Mouse (Mus musculus) common myeloid progenitor, adult 5-6 weeks (primary cell): ENCODE measurements around the gene Tex2. TPM values are rescaled to one million over a fixed set of nuclear protein-coding genes. Genes with fewer than 3 reads are reported as not detected.
"Not testable (repeated sequence)": the region's sequence is repeated elsewhere in the genome, so short reads cannot be mapped to it uniquely, and the experiment has no call there.

Source experiments
- ATAC-seq: replicated peaks from 2 replicates; pipeline ENCODE4 v1.8.0; 2016; ENCODE audit warnings: low read depth, mild to moderate bottlenecking, moderate TSS enrichment, inconsistent platforms; ENCODE audit not compliant: poor library complexity, severe bottlenecking
- total RNA-seq: library from RNA; stranded (forward); fragments of 200-1000, 187-1606 nt; gene quantifications from 2 replicates; pipeline ENCODE4 v1.2.3, GENCODE M21; 2017

Gene Tex2
- total RNA-seq, 1 experiment from 2014 or later, result 54.8 TPM

DNA sequence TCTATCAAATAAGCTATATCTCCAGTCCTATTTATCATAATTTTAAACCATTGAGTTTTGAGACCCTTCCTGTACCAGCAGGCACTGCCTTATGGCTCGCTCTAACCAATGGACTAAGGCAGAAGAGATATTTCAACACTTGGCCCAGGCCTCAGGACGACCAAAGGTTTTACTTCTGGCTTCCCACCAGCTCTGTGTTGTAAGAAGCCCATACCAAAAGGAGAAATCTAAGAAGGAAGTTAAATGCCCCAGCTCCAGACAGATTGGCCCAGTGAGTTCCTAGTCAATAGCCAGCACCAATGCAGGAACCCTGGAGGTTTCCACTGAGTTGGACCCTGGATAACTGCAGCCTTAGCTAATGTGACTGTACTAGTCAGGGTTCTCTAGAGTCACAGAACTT, 10.4 kb upstream of the Tex2 start:
- peak; percentile 40 for ATAC-seq

DNA sequence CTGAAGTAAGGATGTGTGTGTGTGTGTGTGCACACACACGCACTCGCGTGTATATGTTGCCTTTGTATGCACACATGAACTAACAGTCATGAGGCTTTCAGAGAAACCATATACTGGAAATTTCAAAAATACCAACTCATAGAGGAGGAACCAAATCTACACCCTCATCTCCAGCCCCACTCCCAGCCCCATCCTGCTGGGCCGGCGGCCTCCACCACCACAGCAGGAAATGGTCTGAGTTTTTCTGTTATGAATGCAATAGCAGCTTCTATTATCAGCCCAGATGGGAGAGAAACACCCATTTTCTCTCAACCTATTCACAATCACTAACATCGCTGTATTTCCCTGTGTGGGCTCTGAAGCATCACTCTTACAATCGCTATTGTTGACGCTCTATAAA, 8.8 kb upstream of the Tex2 start:
- ATAC-seq, result peak; percentile 75

DNA sequence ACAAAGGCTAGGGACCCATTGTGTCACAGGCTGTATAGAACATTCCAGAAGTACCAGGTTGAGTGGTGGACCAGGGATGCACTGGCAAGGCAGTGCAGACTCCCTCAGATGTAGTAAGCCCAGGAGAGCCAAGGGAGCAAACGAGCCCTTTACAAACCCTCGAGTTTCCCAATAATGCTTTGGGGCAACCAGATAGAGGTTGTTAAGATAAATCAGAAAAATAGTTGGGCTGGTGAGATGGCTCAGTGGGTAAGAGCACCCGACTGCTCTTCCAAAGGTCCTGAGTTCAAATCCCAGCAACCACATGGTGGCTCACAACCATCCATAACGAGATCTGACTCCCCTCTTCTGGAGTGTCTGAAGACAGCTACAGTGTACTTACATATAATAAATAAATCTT, 5.5 kb upstream of the Tex2 start:
- ATAC-seq, result not testable (repeated sequence)

DNA sequence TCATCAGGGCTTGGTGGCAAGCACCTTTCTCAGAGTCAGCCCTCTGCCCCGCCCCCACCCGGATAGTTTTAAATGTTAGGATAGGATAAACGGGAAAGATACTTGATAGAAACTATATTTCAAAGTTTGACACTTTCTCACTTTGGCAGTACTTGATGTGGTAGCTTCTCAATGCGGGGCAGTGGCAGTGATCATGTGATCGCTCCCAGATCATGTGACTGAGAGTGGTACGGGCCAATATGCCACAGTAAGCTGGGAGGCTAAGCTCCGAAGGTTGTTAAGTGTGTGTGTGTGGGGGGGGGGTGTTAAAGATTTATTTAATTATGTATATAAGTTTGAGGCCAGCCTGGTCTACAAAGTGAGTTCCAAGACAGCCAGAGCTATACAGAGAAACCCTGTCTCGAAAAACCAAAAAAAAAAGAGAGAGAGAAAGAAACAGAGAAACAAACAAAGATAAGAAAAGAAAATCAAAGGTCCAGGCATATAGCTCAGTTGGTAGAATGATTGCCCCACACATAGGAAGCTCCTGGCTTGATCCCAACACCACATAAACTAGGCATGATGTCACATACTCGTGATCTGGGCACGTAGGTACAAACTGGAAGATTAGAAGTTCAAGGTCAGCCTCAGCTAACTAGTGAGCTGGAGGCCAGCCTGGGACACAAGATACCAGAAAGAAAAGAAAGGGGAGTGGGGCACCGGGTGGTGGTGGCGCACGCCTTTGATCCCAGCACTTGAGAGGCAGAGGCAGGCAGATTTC, 4.8 kb upstream of the Tex2 start:
- ATAC-seq, result no peak

DNA sequence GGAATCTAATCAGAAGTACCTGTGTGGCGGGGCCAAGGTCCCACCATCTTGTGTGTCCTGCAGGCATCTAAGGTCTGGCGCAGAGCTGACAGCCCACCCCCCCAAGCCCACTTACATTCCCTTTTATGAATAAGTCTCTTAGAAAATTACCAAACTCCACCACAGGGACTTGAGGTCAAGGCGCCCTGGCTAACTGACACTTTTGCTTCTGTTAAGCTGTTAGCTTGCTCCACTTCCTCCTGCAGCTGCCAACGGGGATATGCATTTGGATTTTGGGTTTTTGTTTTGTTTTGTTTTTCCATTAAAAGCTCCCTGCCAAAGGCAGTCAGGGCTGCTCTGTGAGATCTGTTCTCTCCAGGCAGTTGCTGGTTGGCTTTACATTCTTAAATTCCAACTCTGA, 2.3 kb upstream of the Tex2 start:
- no peak for ATAC-seq

DNA sequence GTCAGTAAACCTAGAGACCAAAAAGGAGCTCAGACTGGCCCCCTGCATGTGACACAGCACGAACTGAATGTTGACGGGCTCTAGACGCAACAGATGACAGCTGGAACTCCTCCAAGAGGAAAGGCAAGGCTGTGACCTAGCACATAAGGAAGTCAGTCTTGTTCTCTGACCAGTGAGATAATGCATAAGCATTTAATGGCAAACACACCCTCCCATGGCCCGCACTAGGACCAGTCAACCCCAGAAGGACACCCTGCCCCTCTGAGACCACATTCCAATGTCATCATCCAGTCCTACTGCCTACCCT, 1.1 kb upstream of the Tex2 start:
- peak; percentile 24 for ATAC-seq

DNA sequence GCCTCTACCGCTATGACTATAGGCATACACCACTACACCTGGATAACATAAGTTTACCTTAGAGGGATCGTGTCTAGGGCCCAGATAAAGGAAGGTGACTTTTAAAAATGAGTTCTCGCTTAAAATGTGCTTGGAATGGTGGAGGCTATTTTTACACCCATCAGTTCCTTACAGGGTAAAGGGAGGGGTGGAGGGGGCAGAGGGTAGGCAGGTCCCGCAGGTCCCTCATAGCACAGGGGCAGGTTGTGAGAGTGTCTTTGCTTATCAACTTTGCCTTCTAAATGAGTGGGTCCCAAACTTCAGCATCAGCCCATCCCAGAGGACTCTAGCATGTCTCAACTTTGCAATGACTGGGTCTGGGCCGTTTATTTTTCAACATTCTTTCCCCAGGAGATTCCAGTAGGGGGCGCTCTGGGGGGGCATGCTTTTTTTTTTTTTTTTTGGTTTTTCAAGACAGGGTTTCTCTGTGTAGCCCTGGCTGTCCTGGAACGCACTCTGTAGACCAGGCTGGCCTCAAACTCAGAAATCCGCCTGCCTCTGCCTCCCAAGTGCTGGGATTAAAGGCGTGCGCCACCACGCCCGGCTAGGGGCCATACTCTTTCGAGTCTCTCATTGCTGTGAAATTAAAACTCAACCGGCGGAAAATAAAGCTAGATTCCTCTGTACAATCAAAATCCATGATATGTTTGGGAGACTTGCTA, 565 bp upstream of the Tex2 start:
- ATAC-seq, result no peak

DNA sequence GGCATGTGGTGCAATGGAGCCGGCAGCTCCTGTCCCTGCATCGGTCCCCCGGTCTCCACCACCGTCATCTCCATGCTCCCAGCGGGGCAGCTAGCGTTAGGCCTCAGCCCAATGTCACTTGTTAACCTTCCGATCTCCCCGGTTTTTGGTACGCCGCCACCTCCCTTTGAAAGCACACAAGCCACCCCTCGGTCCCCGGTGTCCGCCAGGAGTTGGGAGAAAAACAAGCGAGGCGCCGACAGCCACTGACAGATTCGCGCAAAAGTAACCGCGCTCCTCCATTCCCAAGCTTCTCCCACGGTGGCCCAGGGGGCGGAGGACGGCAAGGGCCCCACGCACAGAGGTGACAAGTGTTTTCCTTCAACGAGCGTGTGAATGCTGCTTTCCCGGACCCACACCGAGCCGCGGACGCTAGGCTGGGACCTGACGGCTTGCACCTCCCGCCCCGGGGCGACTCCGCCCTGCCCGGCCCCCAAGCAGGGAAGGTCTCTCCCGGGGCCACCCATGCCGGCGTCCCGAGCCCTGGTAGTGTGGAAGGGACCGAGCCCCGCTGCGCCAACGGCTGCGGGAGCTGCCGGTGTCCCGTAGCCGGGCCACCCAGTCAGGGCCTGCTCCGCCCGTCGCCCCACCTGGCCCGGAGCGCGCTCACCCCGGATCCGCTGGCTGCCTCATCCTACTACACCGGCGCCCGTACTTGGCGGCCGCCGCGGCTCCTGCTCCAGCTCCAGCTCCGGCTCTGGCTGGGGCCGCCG, 838 bp downstream of the Tex2 start:
- ATAC-seq, result peak; percentile 5; the same call in 1 of the 2 replicates

DNA sequence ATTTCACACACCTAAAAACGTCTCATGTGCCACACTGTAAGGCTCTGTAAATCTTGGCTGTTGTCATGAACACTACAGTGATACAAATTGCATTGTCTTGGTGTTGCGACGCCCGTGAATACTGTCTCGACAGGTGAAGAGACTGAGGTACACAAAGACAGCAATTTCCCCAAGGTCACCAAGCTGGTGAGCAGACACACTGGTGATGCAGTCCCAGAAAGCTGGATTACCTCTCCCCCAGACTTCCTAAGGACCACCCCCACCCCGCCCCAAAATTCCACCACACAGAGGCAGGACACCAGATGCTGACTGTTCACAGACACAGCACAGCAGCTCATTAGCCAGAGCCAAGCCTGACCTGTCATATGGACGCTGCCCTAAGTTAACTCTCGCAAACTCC, 3.5 kb downstream of the Tex2 start:
- ATAC-seq, result no peak

DNA sequence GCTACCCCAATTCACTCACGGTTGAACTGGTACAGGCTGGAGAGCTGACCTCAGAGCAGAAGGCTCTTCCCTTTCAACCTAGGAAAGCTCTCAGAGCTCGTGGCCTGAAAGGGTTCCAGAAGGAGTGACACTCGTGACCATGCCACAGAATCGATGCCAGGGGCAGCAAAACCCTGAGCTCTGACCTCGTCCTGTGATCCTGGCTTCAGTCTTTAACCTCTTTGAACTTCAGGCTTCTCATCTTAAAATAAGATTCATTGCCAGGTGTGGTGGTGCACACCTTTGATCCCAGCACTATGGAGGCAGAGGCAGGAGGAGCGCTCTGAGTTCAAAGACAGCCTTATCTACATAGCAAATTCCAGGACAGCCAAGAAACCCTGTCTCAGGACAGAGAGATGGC, 5.9 kb downstream of the Tex2 start:
- ATAC-seq, result no peak

DNA sequence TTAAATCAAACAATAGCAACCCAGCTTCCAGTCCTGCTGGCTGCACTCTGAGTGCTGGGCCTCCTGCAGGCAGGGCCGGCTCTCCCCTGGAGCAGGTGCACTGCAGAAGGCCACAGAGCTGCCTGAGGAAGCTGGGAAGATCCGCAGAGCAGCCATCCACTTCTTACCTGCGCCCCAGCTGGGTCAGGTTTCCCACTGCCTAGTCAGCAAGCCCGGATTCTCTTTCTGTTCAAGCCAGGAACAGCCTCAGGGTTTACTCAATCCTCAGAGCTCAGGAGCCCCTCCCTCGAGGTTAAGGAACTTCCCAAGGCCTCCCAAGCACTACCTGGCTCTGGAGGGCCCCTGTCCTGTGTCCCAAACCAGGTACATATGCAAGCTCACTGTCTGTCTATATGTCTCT, 7.2 kb downstream of the Tex2 start:
- ATAC-seq, result no peak

DNA sequence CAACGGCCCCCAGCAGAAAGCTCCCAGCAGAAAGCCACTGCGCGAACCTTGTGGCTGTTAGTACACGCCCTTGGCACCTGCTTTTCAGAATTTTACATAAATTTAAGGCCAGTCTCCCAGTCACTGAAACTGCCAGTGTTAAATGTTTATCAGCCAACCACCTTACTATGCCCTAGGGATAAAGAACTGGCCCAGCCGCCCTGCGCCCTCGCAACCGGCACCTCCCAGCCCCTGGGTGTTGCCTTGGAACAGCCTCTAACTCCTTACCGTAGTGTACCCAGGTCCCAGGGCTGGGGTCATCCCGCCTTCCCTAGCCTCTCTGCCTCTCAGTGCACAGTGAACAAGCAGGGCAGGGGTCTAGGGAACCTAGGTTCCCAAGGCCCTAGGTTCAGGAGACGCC, 10.0 kb downstream of the Tex2 start:
- no peak; the same call in 1 of the 2 replicates for ATAC-seq

DNA sequence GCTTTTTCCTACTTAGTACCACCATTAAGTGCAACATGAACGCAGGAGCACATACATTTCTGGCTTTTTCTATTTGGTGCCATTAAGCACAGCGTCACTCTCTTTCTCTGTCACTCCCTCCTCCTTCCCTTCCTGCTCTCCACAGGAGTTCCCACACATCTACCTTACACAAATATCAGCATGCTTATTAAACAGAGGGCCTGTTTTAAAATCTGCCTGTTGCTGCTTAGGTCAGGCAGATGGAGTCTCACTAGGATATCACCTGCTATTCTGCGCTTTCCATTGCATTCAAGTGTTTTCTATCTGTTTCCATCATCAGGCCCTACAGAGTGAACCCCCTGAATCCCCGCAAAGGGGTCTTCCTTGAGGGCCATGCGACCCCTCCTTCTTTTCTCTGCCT, 13.1 kb downstream of the Tex2 start:
- ATAC-seq, result no peak

DNA sequence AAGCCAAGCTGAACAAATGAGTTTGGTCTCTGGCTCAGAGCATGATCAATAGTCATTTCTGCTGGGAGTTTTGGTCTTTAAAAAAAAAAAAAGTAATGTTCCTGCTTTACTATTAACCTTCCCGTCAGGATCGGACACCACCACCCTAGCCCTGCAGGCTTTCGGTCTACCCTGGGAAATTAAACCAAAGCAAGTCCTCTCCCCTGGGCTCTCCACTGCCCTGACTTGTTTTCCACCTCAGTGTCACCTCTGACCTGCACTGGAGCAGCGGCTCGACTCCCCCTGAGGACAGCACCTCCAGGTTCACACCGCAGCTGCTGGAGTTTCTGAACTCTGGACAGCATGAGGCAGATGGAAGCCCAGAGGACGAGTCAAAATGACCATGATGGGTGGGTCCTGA, 13.9 kb downstream of the Tex2 start:
- ATAC-seq, result no peak

DNA sequence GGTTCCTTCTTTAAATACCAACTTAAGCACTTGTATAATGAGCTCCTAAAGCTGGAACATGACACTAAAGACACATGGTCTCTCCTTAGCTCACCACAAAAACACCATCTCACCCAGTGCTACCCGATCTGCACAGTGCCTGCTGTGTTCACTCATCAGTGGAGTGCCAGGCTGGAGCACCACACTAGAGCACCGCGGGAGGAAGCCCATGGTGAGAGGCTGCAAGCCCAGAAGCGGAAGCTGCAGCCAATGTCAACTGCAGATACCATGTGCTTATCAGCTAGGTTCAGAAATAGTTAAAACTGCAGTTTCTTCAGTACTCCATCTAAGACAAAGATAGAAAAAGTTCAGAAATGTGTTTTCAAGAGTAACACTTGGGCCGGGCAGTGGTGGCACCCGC, 14.9 kb downstream of the Tex2 start:
- ATAC-seq, result peak; percentile 97

DNA sequence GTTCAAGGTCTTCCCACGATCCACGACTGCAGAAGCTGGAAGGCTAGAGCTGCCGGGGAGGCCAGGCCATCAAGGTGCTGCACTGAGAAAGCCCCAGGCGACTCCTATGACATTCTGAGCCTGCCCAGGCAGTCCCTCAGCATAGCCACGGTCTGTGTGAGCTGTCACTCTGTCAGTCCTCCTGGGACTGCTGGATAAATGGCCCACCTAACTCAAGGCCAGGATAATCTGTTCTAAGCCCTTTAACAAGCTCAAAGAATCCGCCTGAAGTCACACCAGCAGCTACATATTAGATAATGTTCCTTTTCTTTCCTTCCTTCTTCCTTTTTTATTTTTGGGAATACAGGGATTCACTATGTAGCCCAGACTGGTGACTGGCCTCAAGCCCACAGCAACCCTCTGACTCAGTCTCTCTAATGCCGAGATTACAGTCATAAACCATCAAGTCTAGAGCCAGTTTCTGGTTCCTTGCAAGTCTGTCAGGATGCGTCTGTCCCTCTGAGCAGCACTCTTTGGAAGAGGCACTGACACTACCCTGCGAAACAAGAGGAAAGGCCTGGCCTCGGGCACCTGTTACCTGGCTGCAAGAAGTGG, 15.4 kb downstream of the Tex2 start:
- ATAC-seq, result no peak

DNA sequence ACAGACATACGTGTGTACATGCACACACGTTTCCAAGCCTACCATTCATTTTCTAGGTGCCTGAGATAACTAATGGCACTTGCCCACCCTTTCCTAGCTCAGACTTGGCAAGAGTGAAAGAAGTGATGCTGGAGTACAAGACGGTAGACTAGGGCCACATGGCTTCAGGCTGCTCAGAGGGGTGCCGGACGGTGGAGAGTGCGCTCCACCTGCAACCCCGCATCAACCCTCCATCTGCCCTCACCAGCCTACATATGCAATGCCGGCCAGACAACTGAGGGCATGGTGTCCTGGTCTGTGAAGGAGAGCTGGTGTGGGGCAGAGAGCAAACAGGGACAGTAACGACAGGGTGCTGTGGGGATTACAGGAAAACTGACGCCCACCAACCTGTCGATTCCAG, 22.0 kb downstream of the Tex2 start:
- ATAC-seq, result no peak

DNA sequence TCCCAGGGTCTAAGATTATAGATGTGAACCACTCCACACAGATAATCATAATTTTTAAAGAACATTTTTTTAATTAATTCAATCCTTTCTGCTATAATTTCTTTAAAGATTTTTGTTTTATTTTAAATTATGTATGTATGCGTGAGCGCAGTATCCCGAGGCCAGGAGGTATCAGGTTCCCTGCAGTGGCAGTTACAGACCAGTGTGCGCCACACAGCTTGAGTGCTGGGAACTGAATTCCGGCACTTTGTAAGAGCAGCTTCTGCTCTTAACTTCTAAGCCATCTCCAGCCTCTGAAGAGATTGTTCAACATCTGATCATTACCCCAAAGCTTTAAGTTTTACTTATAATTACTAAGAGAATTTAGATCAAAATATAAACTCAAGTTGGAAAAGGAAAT, 23.1 kb downstream of the Tex2 start:
- ATAC-seq, result no peak

DNA sequence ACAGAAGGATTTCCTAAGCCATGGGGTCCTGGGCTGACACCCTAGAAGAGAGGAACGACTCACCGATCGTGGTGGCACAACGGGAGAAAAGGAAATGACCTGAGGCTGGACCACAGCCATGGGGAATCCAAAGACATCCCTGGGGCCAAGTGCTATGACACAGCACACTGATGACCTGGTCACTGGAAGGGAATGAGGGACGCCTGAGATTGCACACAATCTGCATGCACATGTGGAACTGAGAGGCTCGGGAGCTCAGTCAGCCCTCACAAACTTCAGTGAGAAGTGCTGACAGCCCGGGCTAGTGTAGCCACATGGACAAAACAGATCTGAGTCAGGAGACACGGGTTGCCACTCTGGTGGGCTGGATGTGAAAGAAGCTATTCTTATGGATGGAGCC, 24.4 kb downstream of the Tex2 start:
- no peak for ATAC-seq

DNA sequence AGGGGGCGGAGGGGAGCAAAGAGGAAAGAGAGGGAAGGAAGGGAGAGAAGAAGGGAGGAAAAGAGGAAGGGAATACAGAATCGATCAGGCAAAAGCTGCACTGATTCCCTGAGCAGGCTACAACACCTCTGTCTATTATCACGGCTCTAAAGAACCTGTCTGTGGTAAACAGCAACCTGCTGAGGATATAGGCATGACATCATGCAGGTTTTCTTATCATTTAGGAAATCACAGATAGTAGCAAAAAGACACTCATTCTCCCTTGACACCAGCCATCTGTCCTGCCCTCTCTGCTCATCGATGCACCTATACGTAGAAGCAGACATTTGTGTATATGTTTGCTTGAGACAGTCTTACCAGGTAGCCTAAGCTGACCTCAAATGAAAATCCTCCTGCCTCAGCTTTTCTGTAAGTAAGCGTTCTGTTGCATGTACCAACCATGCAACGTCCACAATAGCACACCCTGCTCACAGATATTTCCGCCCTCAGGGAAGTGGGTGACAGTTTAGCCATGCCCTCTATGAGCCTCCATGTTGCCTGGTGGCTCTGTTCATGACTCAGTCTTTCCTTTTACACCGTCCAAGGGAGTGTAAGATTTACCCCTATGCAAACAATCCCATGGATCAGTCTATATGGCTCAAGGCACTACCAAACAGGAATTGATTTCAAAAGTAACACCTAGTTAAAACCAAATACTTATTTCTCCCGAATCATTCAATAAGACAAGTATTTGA, 25.3 kb downstream of the Tex2 start:
- ATAC-seq, result no peak
